Mouse (Mus musculus): ENCODE results near the gene Ccz1.
A peak's percentile ranks its signal among the peaks of the same experiment; 100 is the strongest.

DNA sequence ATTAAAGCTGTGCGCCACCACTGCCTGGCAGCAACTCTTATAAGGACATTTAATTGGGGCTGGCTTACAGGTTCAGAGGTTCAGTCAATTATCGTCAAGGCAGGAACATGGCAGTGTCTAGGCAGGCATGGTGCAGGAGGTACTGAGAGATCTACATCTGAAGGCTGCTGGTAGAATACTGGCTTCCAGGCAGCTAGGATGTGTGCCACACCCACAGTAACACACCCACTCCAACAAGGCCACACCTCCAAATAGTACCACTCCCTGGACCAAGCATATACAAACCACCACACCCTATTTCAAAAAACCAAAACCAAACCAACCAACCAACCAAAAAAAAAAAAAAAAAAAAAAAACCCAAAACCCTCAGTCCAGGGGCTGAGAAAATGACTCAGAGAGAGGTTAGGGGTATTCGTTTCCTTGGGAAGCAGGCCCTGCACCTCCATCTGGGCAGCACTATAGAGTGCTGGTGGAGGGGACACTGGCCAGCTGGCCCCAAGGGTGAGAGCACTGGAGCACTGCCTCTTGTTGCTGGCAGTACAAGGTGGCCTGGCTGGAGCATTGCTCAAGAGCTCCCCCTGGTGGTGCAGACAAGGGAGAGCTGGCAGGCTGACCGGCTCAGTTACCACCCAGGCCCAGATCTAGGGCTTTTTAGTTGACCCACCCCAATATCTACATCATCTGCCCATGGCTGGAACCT is 39.6 kb downstream of the Ccz1 start:
- peak; percentile 97 for TF ChIP-seq CTCF (IDR thresholded peaks at IDR 0.05; ENCODE audit: borderline replicate concordance, extremely low read depth, insufficient read depth, insufficient read length)
- TF ChIP-seq POLR2A (IDR thresholded peaks at IDR 0.05; ENCODE audit: borderline replicate concordance, extremely low read depth, insufficient read depth, insufficient read length, poor library complexity, severe bottlenecking): no peak
